Mouse (Mus musculus): ENCODE data around the gene Crisp1. TPM values are rescaled to one million over a fixed set of nuclear protein-coding genes. Genes with fewer than 3 reads are reported as not detected.

Crisp1 gene
- polyA plus RNA-seq, 2 experiments: 0.04 TPM; not detected in 1

DNA sequence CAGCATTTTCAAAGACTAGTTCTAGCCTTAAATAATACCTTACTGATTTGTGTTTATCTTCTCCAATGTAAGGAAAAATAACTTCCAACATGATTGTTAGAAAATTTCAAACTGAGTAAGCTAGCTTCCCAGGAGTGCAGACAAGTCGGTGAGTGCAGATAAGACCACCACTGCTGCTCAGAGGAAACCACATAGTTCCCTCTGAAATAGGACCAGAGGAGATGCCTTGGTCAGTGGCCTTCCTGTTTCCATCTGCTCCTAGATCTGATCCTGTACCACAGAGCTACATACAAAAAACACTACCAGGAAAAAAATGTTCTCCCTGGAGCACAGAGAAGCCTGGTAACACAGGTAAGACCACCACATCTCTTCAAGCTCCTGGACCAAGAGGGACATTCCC is 66.5 kb downstream of the Crisp1 start:
- TF ChIP-seq POLR2A (IDR thresholded peaks at IDR 0.05; ENCODE audit: borderline replicate concordance, extremely low read depth, insufficient read depth, insufficient read length): no peak
- Histone ChIP-seq H3K9me3 (ENCODE audit: control insufficient read depth, low read length) (no peaks in the 10 kb centered on the region), H3K9ac (ENCODE audit: low read depth, low read length, severe bottlenecking) (no peak overlapping the region), H3K27ac (replicated peaks; ENCODE audit: low read depth, low read length) (no peak overlapping the region), H3K36me3 (ENCODE audit: control insufficient read depth, insufficient read depth, low read length) (no peaks in the 10 kb centered on the region), H3K4me3 (replicated peaks; ENCODE audit: low read length) (no peak overlapping the region), H3K27me3 (ENCODE audit: control insufficient read depth, insufficient read depth, low read length) (no peaks in the 10 kb centered on the region), H3K4me2 (replicated peaks; ENCODE audit: low read depth, low read length, severe bottlenecking) (no peak overlapping the region), H3K4me1 (ENCODE audit: control insufficient read depth, insufficient read depth, low read length) (no peaks in the 10 kb centered on the region)
- DNase-seq (ENCODE audit: low spot score): no peak
- no peak for ATAC-seq (ENCODE audit: low FRiP score, low read depth)
- 69% methylated on average over 1 of the region's 1 CpGs for WGBS

Other genes with a start within 250 kb of the Crisp1 start
- gene AC192777.2, start 223.8 kb downstream of the Crisp1 start, polyA plus RNA-seq (2012; rRNA removed): not detected in 2 replicates
- not detected in 2 replicates for gene AC192777.2, start 223.8 kb downstream of the Crisp1 start, polyA plus RNA-seq (2014; fragmentation: Nextera tagmentation; extraction: Ambion mirVana)
- gene Pgk2, start 110.6 kb downstream of the Crisp1 start, polyA plus RNA-seq (2012; rRNA removed): not detected in 2 replicates
- not detected in 2 replicates for gene Pgk2, start 110.6 kb downstream of the Crisp1 start, polyA plus RNA-seq (2014; fragmentation: Nextera tagmentation; extraction: Ambion mirVana)
- gene Crisp3, start 76.9 kb downstream of the Crisp1 start, polyA plus RNA-seq (2012; rRNA removed): not detected in 2 replicates
- gene Crisp3, start 76.9 kb downstream of the Crisp1 start, polyA plus RNA-seq (2014; fragmentation: Nextera tagmentation; extraction: Ambion mirVana): not detected in 2 replicates
- gene Esp8, start 200.8 kb upstream of the Crisp1 start, polyA plus RNA-seq (2012; rRNA removed): not detected in 2 replicates
- gene Esp8, start 200.8 kb upstream of the Crisp1 start, polyA plus RNA-seq (2014; fragmentation: Nextera tagmentation; extraction: Ambion mirVana): not detected in 2 replicates
- gene Esp6, start 242.3 kb upstream of the Crisp1 start, polyA plus RNA-seq (2012; rRNA removed): not detected in 2 replicates
- not detected in 2 replicates for gene Esp6, start 242.3 kb upstream of the Crisp1 start, polyA plus RNA-seq (2014; fragmentation: Nextera tagmentation; extraction: Ambion mirVana)

Measured in limb, embryonic 14.5 days (tissue).